Mouse (Mus musculus) midbrain, postnatal 0 days (tissue): Measurements from ENCODE around the gene Olfr139. TPM values are rescaled to one million over a fixed set of nuclear protein-coding genes. Genes with fewer than 3 reads are reported as not detected.

Source experiments
- ATAC-seq: fragments of 200-750 bp; cut with Nextera tagmentation; 2 replicates; pipeline ENCODE4 v1.8.0; 2017; ENCODE audit warnings: moderate number of reproducible peaks, mild to moderate bottlenecking, moderate TSS enrichment, moderate library complexity; ENCODE audit not compliant: low FRiP score
- DNase-seq: peaks from one replicate; pipeline ENCODE4 v3.0.0-alpha.2; 2015; ENCODE audit warnings: low spot score
- H3K27ac ChIP-seq: fragments of 300-500 bp; sonication (generic); 2 replicates; pipeline ENCODE4 v1.5.1; 2014; ENCODE audit warnings: low read depth, mild to moderate bottlenecking, low read length, mixed read lengths
- H3K27me3 ChIP-seq: fragments of 300-500 bp; sonication (generic); 2 replicates; pipeline ENCODE4 v1.6.1; 2014; ENCODE audit warnings: low read length, control low read depth, mixed read lengths; ENCODE audit not compliant: insufficient read depth
- H3K36me3 ChIP-seq: fragments of 300-500 bp; sonication (generic); 2 replicates; pipeline ENCODE4 v1.6.1; 2014; ENCODE audit warnings: low read length, control low read depth, mixed read lengths; ENCODE audit not compliant: insufficient read depth
- H3K4me1 ChIP-seq: fragments of 300-500 bp; sonication (generic); 2 replicates; pipeline ENCODE4 v1.6.1; 2014; ENCODE audit warnings: mild to moderate bottlenecking, control low read depth, antibody characterized with exemption, low read length, mixed read lengths; ENCODE audit not compliant: insufficient read depth
- H3K4me2 ChIP-seq: fragments of 300-500 bp; sonication (generic); 2 replicates; pipeline ENCODE4 v1.6.1; 2014; ENCODE audit warnings: low read depth, mild to moderate bottlenecking, low read length, mixed read lengths; ENCODE audit not compliant: poor library complexity, severe bottlenecking
- H3K4me3 ChIP-seq: fragments of 300-500 bp; sonication (generic); 2 replicates; pipeline ENCODE4 v1.5.1; 2014; ENCODE audit warnings: low read depth, mild to moderate bottlenecking, low read length, moderate library complexity
- H3K9ac ChIP-seq: fragments of 300-500 bp; sonication (generic); replicated peaks from 2 replicates; pipeline ENCODE4 v1.6.1; 2014; ENCODE audit warnings: mild to moderate bottlenecking, low read length, moderate library complexity, mixed read lengths; ENCODE audit not compliant: poor library complexity, severe bottlenecking
- H3K9me3 ChIP-seq: fragments of 300-500 bp; sonication (generic); 2 replicates; pipeline ENCODE4 v1.6.1; 2016; ENCODE audit warnings: low read length, control low read depth
- CTCF ChIP-seq: IDR thresholded peaks from 2 replicates; pipeline ENCODE4 v1.5.1; 2016; ENCODE audit warnings: antibody characterized with exemption, mild to moderate bottlenecking
- WGBS: fragments of 180-500 bp; shearing (Covaris S2); extraction: QIAGEN DNeasy Blood & Tissue Kit; methylation state at CpG from one replicate; pipeline ENCODE4 v1.1.7; 2014; 5-methylcytosine and 5-hydroxymethylcytosine counted together
- polyA plus RNA-seq: library from polyadenylated mRNA; unstranded; fragments of >200 nt; fragmentation: Nextera tagmentation; extraction: Ambion mirVana; gene quantifications from 2 replicates; pipeline ENCODE4 v1.2.1, GENCODE M21; 2015
- total RNA-seq: library from RNA; depleted of rRNA; stranded (reverse); fragments of >200 nt; gene quantifications from 2 replicates; pipeline ENCODE4 v1.2.3, GENCODE M21; 2014; rRNA removed

The Olfr139 gene
- total RNA-seq, result not detected in 2 replicates
- not detected in 2 replicates for polyA plus RNA-seq

DNA sequence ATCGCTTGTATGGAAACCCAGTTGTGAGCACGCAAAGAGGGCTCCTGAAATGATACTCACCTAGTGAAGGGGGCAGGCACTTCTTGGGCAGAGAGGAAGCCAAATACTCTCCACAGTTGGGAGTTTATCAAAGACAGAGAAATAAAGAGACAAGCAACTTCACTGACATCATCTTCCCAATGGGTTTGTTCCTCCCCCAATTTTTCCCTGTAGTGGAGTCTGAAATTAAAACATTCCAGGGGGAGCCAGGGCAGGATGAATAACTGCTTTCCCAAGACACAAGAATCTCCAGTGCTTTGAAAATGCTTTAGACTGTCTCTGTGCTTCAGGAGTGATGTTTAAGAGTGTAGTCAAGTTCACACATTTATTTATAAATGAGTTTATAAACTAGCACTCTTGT, at the start of gene Olfr139, which contains the start of gene Olfr399:
TSS of gene Olfr139 (minus strand) at position 101 of the 400 bp plus-strand sequence.
TSS of gene Olfr399 (minus strand) at position 165 of the 400 bp plus-strand sequence.
- no peak within 1 kb of the TSS for H3K4me3 ChIP-seq
- TF ChIP-seq CTCF, result no peak
- ATAC-seq (no peak), DNase-seq (no peak)
- no peaks in the 10 kb centered on the region for H3K36me3 ChIP-seq
- no peaks in the 10 kb centered on the region for H3K4me1 ChIP-seq
- no peak within 1 kb of the TSS for H3K4me2 ChIP-seq
- no peaks in the 10 kb centered on the region for H3K27me3 ChIP-seq
- H3K27ac ChIP-seq, result no peak within 1 kb of the TSS
- H3K9me3 ChIP-seq, result peaks cover 21% of the 10 kb centered on the region; the same call in 1 of the 2 replicates
- no peak within 1 kb of the TSS for H3K9ac ChIP-seq
- 85% methylated on average over 2 of the region's 2 CpGs for WGBS

DNA sequence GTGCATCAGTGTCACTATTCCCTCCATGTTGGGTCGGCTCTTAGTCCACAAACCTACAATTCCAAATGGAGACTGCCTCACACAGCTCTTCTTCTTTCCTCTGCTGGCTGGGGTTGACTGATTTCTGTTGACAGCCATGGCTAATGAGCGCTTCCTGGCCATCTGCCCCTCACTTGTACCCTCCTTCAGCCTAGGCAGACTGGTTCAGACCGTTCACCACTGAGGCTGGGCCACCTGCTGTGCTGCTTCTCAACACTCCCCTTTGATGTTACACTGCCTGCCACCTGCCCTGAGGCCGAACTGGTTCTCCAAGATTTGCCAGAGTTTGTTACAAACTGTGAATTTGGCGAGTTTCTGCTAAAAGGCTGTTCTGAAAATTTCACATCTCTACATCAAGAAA, 48.7 kb upstream of the Olfr139 start:
- ATAC-seq, result no peak
- 44% methylated on average over 5 of the region's 5 CpGs for WGBS
- Histone ChIP-seq H3K27ac (no peak overlapping the region), H3K36me3 (no peaks in the 10 kb centered on the region), H3K9me3 (peaks cover 10% of the 10 kb centered on the region; the same call in 1 of the 2 replicates), H3K4me1 (no peaks in the 10 kb centered on the region), H3K27me3 (no peaks in the 10 kb centered on the region), H3K9ac (no peak overlapping the region), H3K4me3 (no peak overlapping the region), H3K4me2 (no peak overlapping the region)
- DNase-seq, result peak; percentile 30
- no peak for TF ChIP-seq CTCF

DNA sequence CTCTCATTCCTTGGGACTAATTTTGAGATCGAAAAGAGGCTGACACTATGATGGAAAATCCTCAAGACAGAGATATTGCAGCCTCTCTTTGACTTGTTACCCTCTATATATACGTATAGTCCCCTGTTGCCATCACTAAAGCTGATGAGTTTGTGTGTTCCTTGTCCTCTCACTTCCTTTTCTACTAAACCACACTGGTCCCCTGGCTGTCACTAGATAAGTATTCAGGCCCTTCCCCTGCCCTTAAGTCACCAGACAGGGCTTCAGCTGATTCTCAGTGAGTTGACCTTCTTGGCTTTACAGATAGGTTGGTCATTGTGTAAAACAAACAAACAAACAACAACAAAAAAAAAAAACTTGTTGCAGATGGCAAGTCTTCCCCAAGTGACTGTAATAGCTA, 45.2 kb upstream of the Olfr139 start:
- H3K36me3 ChIP-seq, result no peaks in the 10 kb centered on the region
- ATAC-seq, result no peak
- 40% methylated on average over 2 of the region's 2 CpGs for WGBS
- no peak overlapping the region for H3K4me2 ChIP-seq
- no peak overlapping the region for H3K27ac ChIP-seq
- no peak overlapping the region for H3K9ac ChIP-seq
- no peaks in the 10 kb centered on the region for H3K27me3 ChIP-seq
- H3K9me3 ChIP-seq, result peaks cover 7% of the 10 kb centered on the region
- TF ChIP-seq CTCF, result no peak
- no peak overlapping the region for H3K4me3 ChIP-seq
- DNase-seq, result no peak
- H3K4me1 ChIP-seq, result no peaks in the 10 kb centered on the region

DNA sequence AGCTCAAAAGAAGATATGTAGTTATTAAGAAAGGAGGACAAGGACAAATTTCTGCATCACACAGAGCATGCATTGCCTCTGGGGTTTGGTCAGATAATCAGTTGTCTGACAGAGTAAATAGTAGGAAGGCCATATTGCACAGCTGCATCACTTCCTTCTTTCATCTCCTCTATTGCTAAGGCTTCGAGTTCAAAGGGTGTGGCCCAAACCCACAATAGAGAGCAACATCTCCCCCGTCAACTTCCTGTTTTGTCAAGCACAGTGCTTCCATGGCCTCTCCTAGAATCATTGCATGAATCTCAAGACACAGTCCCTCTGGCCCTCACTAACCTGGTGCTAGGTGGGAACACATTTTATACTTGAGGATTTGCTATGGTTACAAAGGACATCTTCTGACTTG, 44.4 kb upstream of the Olfr139 start:
- H3K9ac ChIP-seq, result no peak overlapping the region
- H3K4me3 ChIP-seq, result no peak overlapping the region
- no peak overlapping the region for H3K27ac ChIP-seq
- DNase-seq, result no peak
- WGBS, result 69% methylated on average over 2 of the region's 2 CpGs
- no peaks in the 10 kb centered on the region for H3K36me3 ChIP-seq
- no peaks in the 10 kb centered on the region for H3K27me3 ChIP-seq
- H3K4me1 ChIP-seq, result no peaks in the 10 kb centered on the region
- TF ChIP-seq CTCF, result no peak
- no peak for ATAC-seq
- H3K9me3 ChIP-seq, result peaks cover 7% of the 10 kb centered on the region
- H3K4me2 ChIP-seq, result no peak overlapping the region

DNA sequence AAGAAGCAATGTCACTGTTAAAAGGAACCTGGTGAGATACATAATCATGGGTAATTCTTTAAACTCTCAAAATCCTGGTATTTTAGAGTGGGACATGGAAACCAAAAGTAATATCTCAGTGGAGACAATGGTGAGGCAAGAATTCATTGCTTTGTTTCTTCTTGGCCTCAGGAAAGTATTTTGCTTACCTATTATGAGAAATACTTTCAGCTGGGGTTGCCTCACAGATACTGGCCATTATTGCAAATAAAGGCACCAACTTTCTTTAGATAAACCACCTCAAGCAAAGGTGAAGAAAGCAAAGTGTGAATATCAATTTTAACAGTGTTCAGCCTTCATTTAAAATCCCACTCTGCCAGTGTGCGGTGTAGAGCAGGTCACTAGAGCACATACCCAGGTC, 13.3 kb upstream of the Olfr139 start, which contains the start of gene Zfp616:
TSS of gene Zfp616 (plus strand) at position 301 of the 400 bp plus-strand sequence.
- Histone ChIP-seq H3K4me1 (no peaks in the 10 kb centered on the region), H3K27me3 (no peaks in the 10 kb centered on the region), H3K9me3 (peaks cover 14% of the 10 kb centered on the region), H3K36me3 (no peaks in the 10 kb centered on the region), H3K9ac (no peak within 1 kb of the TSS), H3K27ac (no peak within 1 kb of the TSS), H3K4me2 (no peak within 1 kb of the TSS), H3K4me3 (no peak within 1 kb of the TSS)
- TF ChIP-seq CTCF, result no peak
- no peak for DNase-seq
- WGBS, result 90% methylated on average over 1 of the region's 1 CpGs
- ATAC-seq, result no peak

DNA sequence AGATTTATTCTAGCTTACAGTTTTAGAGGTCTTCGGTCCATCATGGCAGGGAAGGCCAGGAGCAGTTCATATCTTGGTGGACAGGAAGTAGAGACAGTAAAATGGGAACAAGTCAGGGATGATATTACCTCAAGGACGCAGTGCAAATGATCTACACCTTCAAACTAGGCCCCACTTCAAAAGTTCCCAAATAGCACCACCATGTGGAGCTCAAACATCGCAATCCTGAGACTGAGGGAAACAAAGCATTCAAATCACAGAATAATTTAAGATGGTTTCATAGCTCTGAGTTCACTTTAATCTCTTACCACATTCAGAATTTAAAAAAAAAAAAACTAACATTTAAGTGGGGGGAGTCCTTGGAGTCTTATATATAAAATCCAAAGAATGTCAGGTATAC, 5.0 kb downstream of the Olfr139 start:
- Histone ChIP-seq H3K4me1 (no peaks in the 10 kb centered on the region), H3K4me2 (no peak overlapping the region), H3K36me3 (no peaks in the 10 kb centered on the region), H3K27me3 (no peaks in the 10 kb centered on the region), H3K4me3 (no peak overlapping the region), H3K27ac (no peak overlapping the region), H3K9ac (no peak overlapping the region), H3K9me3 (0 out of 2 replicates have a peak, but pooled peaks cover 9% of the 10 kb centered on the region)
- 72% methylated on average over 3 of the region's 3 CpGs for WGBS
- no peak for ATAC-seq
- TF ChIP-seq CTCF, result no peak
- no peak for DNase-seq

Other genes starting within 250 kb of the Olfr139 start
- gene Olfr392, start 239.5 kb downstream of the Olfr139 start, total RNA-seq, result not detected in 2 replicates
- gene Olfr392, start 239.5 kb downstream of the Olfr139 start, polyA plus RNA-seq, result not detected in 2 replicates
- not detected in 2 replicates for gene Olfr393, start 205.1 kb downstream of the Olfr139 start, total RNA-seq
- gene Olfr393, start 205.1 kb downstream of the Olfr139 start, polyA plus RNA-seq, result not detected in 2 replicates
- not detected in 2 replicates for gene Olfr394, start 165.8 kb downstream of the Olfr139 start, total RNA-seq
- gene Olfr394, start 165.8 kb downstream of the Olfr139 start, polyA plus RNA-seq, result not detected in 2 replicates
- not detected in 2 replicates for gene Olfr395, start 147.3 kb downstream of the Olfr139 start, total RNA-seq
- not detected in 2 replicates for gene Olfr395, start 147.3 kb downstream of the Olfr139 start, polyA plus RNA-seq
- not detected in 2 replicates for gene Olfr23, start 119.9 kb downstream of the Olfr139 start, total RNA-seq
- gene Olfr23, start 119.9 kb downstream of the Olfr139 start, polyA plus RNA-seq, result not detected in 2 replicates
- gene Olfr397, start 95.7 kb downstream of the Olfr139 start, total RNA-seq, result not detected in 2 replicates
- gene Olfr397, start 95.7 kb downstream of the Olfr139 start, polyA plus RNA-seq, result not detected in 2 replicates
- gene Olfr398, start 66.1 kb downstream of the Olfr139 start, total RNA-seq, result not detected in 2 replicates
- not detected in 2 replicates for gene Olfr398, start 66.1 kb downstream of the Olfr139 start, polyA plus RNA-seq
- gene Olfr399, start 64 bp upstream of the Olfr139 start, total RNA-seq, result not detected in 2 replicates
- gene Olfr399, start 64 bp upstream of the Olfr139 start, polyA plus RNA-seq, result not detected in 2 replicates
- gene Zfp616, start 13.4 kb upstream of the Olfr139 start, total RNA-seq, result not detected in 2 replicates
- not detected in 2 replicates for gene Zfp616, start 13.4 kb upstream of the Olfr139 start, polyA plus RNA-seq
- not detected in 2 replicates for gene Olfr401, start 57.2 kb upstream of the Olfr139 start, total RNA-seq
- gene Olfr401, start 57.2 kb upstream of the Olfr139 start, polyA plus RNA-seq, result not detected in 2 replicates
- not detected in 2 replicates for gene Olfr402, start 97.0 kb upstream of the Olfr139 start, total RNA-seq
- gene Olfr402, start 97.0 kb upstream of the Olfr139 start, polyA plus RNA-seq, result not detected in 2 replicates
- not detected in 2 replicates for gene Olfr403, start 129.7 kb upstream of the Olfr139 start, total RNA-seq
- gene Olfr403, start 129.7 kb upstream of the Olfr139 start, polyA plus RNA-seq, result not detected in 2 replicates
- not detected in 2 replicates for gene Olfr43, start 154.8 kb upstream of the Olfr139 start, total RNA-seq
- gene Olfr43, start 154.8 kb upstream of the Olfr139 start, polyA plus RNA-seq, result not detected in 2 replicates
- gene Olfr406, start 203.3 kb upstream of the Olfr139 start, total RNA-seq, result not detected in 2 replicates
- gene Olfr406, start 203.3 kb upstream of the Olfr139 start, polyA plus RNA-seq, result not detected in 2 replicates
- gene Olfr59, start 227.2 kb upstream of the Olfr139 start, total RNA-seq, result not detected in 2 replicates
- not detected in 2 replicates for gene Olfr59, start 227.2 kb upstream of the Olfr139 start, polyA plus RNA-seq